ENCODE assay signal across 24 mouse cellular contexts in genomic region chr9:71288738-71289137, GRCm38 (mm10).
DNase-seq lines count a peak whose midpoint lies in the region; ATAC-seq and TF ChIP-seq lines count a peak whose summit lies in the region.
"Had no signal": no experiment of that assay in that cellular context is flagged by ENCODE, and none has a peak within 500 bp of the region (broad histone marks: within the 10 kb centered on the region; RNA-seq: fewer than 3 reads in every experiment).

No protein-coding gene starts in this region.

- CTCF ChIA-PET in Patski (lab: Charles Lee), result interaction anchor here (1.3 to 1.6 kb wide), 4 partner anchors 10 to 32 kb away, joined by 3 to 5 read pairs (median 4); no protein-coding TSS in a partner anchor

- intact Hi-C loops in heart, postnatal 36 days (cut with DNase I), result no loop called here

- POLR2A ChIA-PET in Patski (lab: Charles Lee), result no interaction called here

- no peak for TF ChIP-seq CTCF in Patski (IDR thresholded peaks at IDR 0.05)

- peak; percentile 78 for DNase-seq in heart, adult 11 months
- no peak for DNase-seq in heart, postnatal 36 days
- peak; percentile 47 for DNase-seq in 3134 (ENCODE audit: extremely low read depth, insufficient read length, low spot score)
- DNase-seq in Patski (ENCODE audit: low read depth, low spot score), result peak; percentile 58
- no peak for DNase-seq in T-cell, adult 2 months (ENCODE audit: low spot score)
- DNase-seq in cerebellum, adult 18-20 months, result no peak
- DNase-seq: adrenal gland, adult 8-10 months; adrenal gland, postnatal 25 days; cerebellum, adult 11-12 months; cerebellum, adult 9-10 months; cerebellum, postnatal 14 days; forebrain, postnatal 0 days; gastrocnemius, adult 2 months; gastrocnemius, postnatal 14 days; heart, adult 2 months; kidney, adult 11 months; kidney, adult 8-10 months had no signal

- no peaks in the 10 kb centered on the region for H3K27me3 ChIP-seq in Patski
- H3K27me3 ChIP-seq: embryonic facial prominence, embryonic 12.5 days; embryonic facial prominence, embryonic 15.5 days; forebrain, embryonic 13.5 days; hindbrain, embryonic 13.5 days; intestine, embryonic 15.5 days had no signal

- ATAC-seq in Patski, result peak; percentile 80
- ATAC-seq: CD4-positive, CD25-positive, alpha-beta regulatory T cell, adult 4 months; forebrain, embryonic 13.5 days; forebrain, postnatal 0 days; hindbrain, embryonic 16.5 days; intestine, embryonic 15.5 days had no signal

- in situ Hi-C loops in Patski (cut with MboI; ENCODE audit: low pct_unique_long_range_greater_than_20kb), result no loop called here

Comparison
In these comparisons a context has a peak if more than half of its experiments do, and no peak if none do; other contexts are left out.
1. DNase-seq: peak in heart, adult 11 months (single experiment), 3134 (single experiment) and Patski (single experiment); none in heart, postnatal 36 days (0 of 2), T-cell, adult 2 months (single experiment) and cerebellum, adult 18-20 months (0 of 2).